Mouse (Mus musculus): ENCODE results near the gene Arhgap32.
"Not testable (repeated sequence)": the region's sequence is repeated elsewhere in the genome, so short reads cannot be mapped to it uniquely, and the experiment has no call there.

- not testable (repeated sequence) for TF ChIP-seq POLR2A (IDR thresholded peaks at IDR 0.05; ENCODE audit: insufficient read depth, low read length); CTCF (IDR thresholded peaks at IDR 0.05; ENCODE audit: low read depth, low read length); EP300 (IDR thresholded peaks at IDR 0.05; ENCODE audit: insufficient read depth, low read depth, low read length)
Measured at GRCm38 (mm10) chr9:32121271-32121670, 5.3 kb downstream of the Arhgap32 start.

All from ES-Bruce4 (cell line).